Mouse (Mus musculus): ENCODE measurements around the gene Plcb4. TPM values are rescaled to one million over a fixed set of nuclear protein-coding genes. Genes with fewer than 3 reads are reported as not detected.

Gene Plcb4
- polyA plus RNA-seq, 1 experiment from 2014 or later, result 24.1 TPM

GRCm38 (mm10) chr2:135955796-135956195, 297.0 kb downstream of the Plcb4 start:
- Histone ChIP-seq H3K9me3 (ENCODE audit: control insufficient read depth, low read length) (no peaks in the 10 kb centered on the region), H3K9ac (ENCODE audit: low read length) (no peak overlapping the region), H3K4me2 (ENCODE audit: low read depth, low read length, severe bottlenecking) (no peak overlapping the region), H3K27ac (ENCODE audit: low read depth, low read length) (no peak overlapping the region), H3K36me3 (ENCODE audit: control insufficient read depth, insufficient read depth, low read length) (no peaks in the 10 kb centered on the region), H3K4me3 (ENCODE audit: low read depth, low read length) (no peak overlapping the region), H3K4me1 (replicated peaks; ENCODE audit: control insufficient read depth, insufficient read depth, low read length) (no peaks in the 10 kb centered on the region), H3K27me3 (ENCODE audit: control insufficient read depth, insufficient read depth, low read length) (peaks cover 3% of the 10 kb centered on the region; the same call in 1 of the 2 replicates)
- WGBS, result 86% methylated on average over 8 of the region's 8 CpGs
- DNase-seq (ENCODE audit: low spot score) (no peak), ATAC-seq (replicated peaks; ENCODE audit: low FRiP score) (no peak)

GRCm38 (mm10) chr2:135957689-135958088, 298.9 kb downstream of the Plcb4 start:
- Histone ChIP-seq H3K9ac (ENCODE audit: low read length) (no peak overlapping the region), H3K9me3 (ENCODE audit: control insufficient read depth, low read length) (no peaks in the 10 kb centered on the region), H3K4me3 (ENCODE audit: low read depth, low read length) (no peak overlapping the region), H3K36me3 (ENCODE audit: control insufficient read depth, insufficient read depth, low read length) (no peaks in the 10 kb centered on the region), H3K4me2 (ENCODE audit: low read depth, low read length, severe bottlenecking) (no peak overlapping the region), H3K27me3 (ENCODE audit: control insufficient read depth, insufficient read depth, low read length) (peaks cover 3% of the 10 kb centered on the region; the same call in 1 of the 2 replicates), H3K27ac (ENCODE audit: low read depth, low read length) (no peak overlapping the region), H3K4me1 (replicated peaks; ENCODE audit: control insufficient read depth, insufficient read depth, low read length) (no peaks in the 10 kb centered on the region)
- ATAC-seq (replicated peaks; ENCODE audit: low FRiP score) (peak; percentile 73), DNase-seq (ENCODE audit: low spot score) (peak; percentile 83)
- 44% methylated on average over 7 of the region's 7 CpGs for WGBS

GRCm38 (mm10) chr2:135958453-135958852, 299.6 kb downstream of the Plcb4 start:
- H3K9ac ChIP-seq (ENCODE audit: low read length), result no peak overlapping the region
- no peaks in the 10 kb centered on the region for H3K9me3 ChIP-seq (ENCODE audit: control insufficient read depth, low read length)
- ATAC-seq (replicated peaks; ENCODE audit: low FRiP score) (no peak), DNase-seq (ENCODE audit: low spot score) (no peak)
- H3K4me1 ChIP-seq (replicated peaks; ENCODE audit: control insufficient read depth, insufficient read depth, low read length), result no peaks in the 10 kb centered on the region
- whole genome bisulfite sequencing, result 93% methylated on average over 17 of the region's 17 CpGs
- peaks cover 3% of the 10 kb centered on the region; the same call in 1 of the 2 replicates for H3K27me3 ChIP-seq (ENCODE audit: control insufficient read depth, insufficient read depth, low read length)
- H3K27ac ChIP-seq (ENCODE audit: low read depth, low read length), result no peak overlapping the region
- H3K4me3 ChIP-seq (ENCODE audit: low read depth, low read length), result no peak overlapping the region
- no peak overlapping the region for H3K4me2 ChIP-seq (ENCODE audit: low read depth, low read length, severe bottlenecking)
- no peaks in the 10 kb centered on the region; the same call in 1 of the 2 replicates for H3K36me3 ChIP-seq (ENCODE audit: control insufficient read depth, insufficient read depth, low read length)

- 84% methylated on average over 14 of the region's 14 CpGs for WGBS
- H3K9ac ChIP-seq (ENCODE audit: low read length), result no peak overlapping the region
- DNase-seq (ENCODE audit: low spot score), result no peak
- H3K4me1 ChIP-seq (replicated peaks; ENCODE audit: control insufficient read depth, insufficient read depth, low read length), result no peaks in the 10 kb centered on the region
- no peaks in the 10 kb centered on the region for H3K9me3 ChIP-seq (ENCODE audit: control insufficient read depth, low read length)
- H3K27ac ChIP-seq (ENCODE audit: low read depth, low read length), result no peak overlapping the region
- H3K4me2 ChIP-seq (ENCODE audit: low read depth, low read length, severe bottlenecking), result no peak overlapping the region
- H3K27me3 ChIP-seq (ENCODE audit: control insufficient read depth, insufficient read depth, low read length), result peaks cover 3% of the 10 kb centered on the region; the same call in 1 of the 2 replicates
- H3K4me3 ChIP-seq (ENCODE audit: low read depth, low read length), result no peak overlapping the region
- no peak for ATAC-seq (replicated peaks; ENCODE audit: low FRiP score)
- no peaks in the 10 kb centered on the region; the same call in 1 of the 2 replicates for H3K36me3 ChIP-seq (ENCODE audit: control insufficient read depth, insufficient read depth, low read length)
These were observed 304.3 kb downstream of the Plcb4 start for GRCm38 (mm10) chr2:135963089-135963488.

GRCm38 (mm10) chr2:135966871-135967557, 308.2 kb downstream of the Plcb4 start:
- Histone ChIP-seq H3K36me3 (ENCODE audit: control insufficient read depth, insufficient read depth, low read length) (no peaks in the 10 kb centered on the region; the same call in 1 of the 2 replicates), H3K9ac (ENCODE audit: low read length) (no peak overlapping the region), H3K27ac (ENCODE audit: low read depth, low read length) (no peak overlapping the region), H3K9me3 (ENCODE audit: control insufficient read depth, low read length) (no peaks in the 10 kb centered on the region), H3K27me3 (ENCODE audit: control insufficient read depth, insufficient read depth, low read length) (no peaks in the 10 kb centered on the region), H3K4me3 (ENCODE audit: low read depth, low read length) (no peak overlapping the region), H3K4me1 (replicated peaks; ENCODE audit: control insufficient read depth, insufficient read depth, low read length) (no peaks in the 10 kb centered on the region), H3K4me2 (ENCODE audit: low read depth, low read length, severe bottlenecking) (no peak overlapping the region)
- WGBS, result 63% methylated on average over 16 of the region's 16 CpGs
- ATAC-seq (replicated peaks; ENCODE audit: low FRiP score) (0 out of 2 replicates have a peak, but pooled peaks have one; percentile 49), DNase-seq (ENCODE audit: low spot score) (peak; percentile 60)

- Histone ChIP-seq H3K4me3 (ENCODE audit: low read depth, low read length) (no peak overlapping the region), H3K36me3 (ENCODE audit: control insufficient read depth, insufficient read depth, low read length) (no peaks in the 10 kb centered on the region; the same call in 1 of the 2 replicates), H3K9me3 (ENCODE audit: control insufficient read depth, low read length) (no peaks in the 10 kb centered on the region), H3K27ac (ENCODE audit: low read depth, low read length) (no peak overlapping the region), H3K27me3 (ENCODE audit: control insufficient read depth, insufficient read depth, low read length) (no peaks in the 10 kb centered on the region), H3K4me2 (ENCODE audit: low read depth, low read length, severe bottlenecking) (no peak overlapping the region), H3K4me1 (replicated peaks; ENCODE audit: control insufficient read depth, insufficient read depth, low read length) (no peaks in the 10 kb centered on the region), H3K9ac (ENCODE audit: low read length) (no peak overlapping the region)
- no peak for DNase-seq (ENCODE audit: low spot score)
- ATAC-seq (replicated peaks; ENCODE audit: low FRiP score), result peak; percentile 55; the same call in 1 of the 2 replicates
- WGBS, result 45% methylated on average over 12 of the region's 12 CpGs
These were observed 309.3 kb downstream of the Plcb4 start for GRCm38 (mm10) chr2:135968159-135968558.

GRCm38 (mm10) chr2:135970902-135971301, 312.1 kb downstream of the Plcb4 start:
- no peaks in the 10 kb centered on the region for H3K4me1 ChIP-seq (replicated peaks; ENCODE audit: control insufficient read depth, insufficient read depth, low read length)
- no peak overlapping the region for H3K9ac ChIP-seq (ENCODE audit: low read length)
- H3K36me3 ChIP-seq (ENCODE audit: control insufficient read depth, insufficient read depth, low read length), result no peaks in the 10 kb centered on the region
- DNase-seq (ENCODE audit: low spot score) (no peak), ATAC-seq (replicated peaks; ENCODE audit: low FRiP score) (no peak)
- H3K4me2 ChIP-seq (ENCODE audit: low read depth, low read length, severe bottlenecking), result no peak overlapping the region
- no peaks in the 10 kb centered on the region for H3K27me3 ChIP-seq (ENCODE audit: control insufficient read depth, insufficient read depth, low read length)
- H3K27ac ChIP-seq (ENCODE audit: low read depth, low read length), result no peak overlapping the region
- WGBS, result 96% methylated on average over 4 of the region's 4 CpGs
- H3K4me3 ChIP-seq (ENCODE audit: low read depth, low read length), result no peak overlapping the region
- H3K9me3 ChIP-seq (ENCODE audit: control insufficient read depth, low read length), result no peaks in the 10 kb centered on the region

- Histone ChIP-seq H3K4me3 (ENCODE audit: low read depth, low read length) (no peak overlapping the region), H3K9ac (ENCODE audit: low read length) (no peak overlapping the region), H3K9me3 (ENCODE audit: control insufficient read depth, low read length) (no peaks in the 10 kb centered on the region), H3K4me2 (ENCODE audit: low read depth, low read length, severe bottlenecking) (no peak overlapping the region), H3K27me3 (ENCODE audit: control insufficient read depth, insufficient read depth, low read length) (no peaks in the 10 kb centered on the region), H3K36me3 (ENCODE audit: control insufficient read depth, insufficient read depth, low read length) (no peaks in the 10 kb centered on the region), H3K4me1 (replicated peaks; ENCODE audit: control insufficient read depth, insufficient read depth, low read length) (no peaks in the 10 kb centered on the region), H3K27ac (ENCODE audit: low read depth, low read length) (no peak overlapping the region)
- 93% methylated on average over 9 of the region's 9 CpGs for WGBS
- ATAC-seq (replicated peaks; ENCODE audit: low FRiP score) (no peak), DNase-seq (ENCODE audit: low spot score) (no peak)
These were observed 317.2 kb downstream of the Plcb4 start for GRCm38 (mm10) chr2:135975978-135976377.

- ATAC-seq (replicated peaks; ENCODE audit: low FRiP score), result no peak
- 61% methylated on average over 5 of the region's 5 CpGs for WGBS
- no peaks in the 10 kb centered on the region for H3K4me1 ChIP-seq (replicated peaks; ENCODE audit: control insufficient read depth, insufficient read depth, low read length)
These were observed 320.0 kb downstream of the Plcb4 start for GRCm38 (mm10) chr2:135978790-135979189.

More at GRCm38 (mm10) chr2:135978790-135979189, 320.0 kb downstream of the Plcb4 start:
- Histone ChIP-seq H3K4me3 (ENCODE audit: low read depth, low read length) (no peak overlapping the region), H3K27ac (ENCODE audit: low read depth, low read length) (no peak overlapping the region), H3K9ac (ENCODE audit: low read length) (no peak overlapping the region), H3K36me3 (ENCODE audit: control insufficient read depth, insufficient read depth, low read length) (no peaks in the 10 kb centered on the region), H3K27me3 (ENCODE audit: control insufficient read depth, insufficient read depth, low read length) (no peaks in the 10 kb centered on the region), H3K4me2 (ENCODE audit: low read depth, low read length, severe bottlenecking) (no peak overlapping the region), H3K9me3 (ENCODE audit: control insufficient read depth, low read length) (no peaks in the 10 kb centered on the region)
- no peak for DNase-seq (ENCODE audit: low spot score)

Data from forebrain, embryonic 11.5 days (tissue).